ENCODE assay signal across 8 mouse cellular contexts in the genomic region with DNA sequence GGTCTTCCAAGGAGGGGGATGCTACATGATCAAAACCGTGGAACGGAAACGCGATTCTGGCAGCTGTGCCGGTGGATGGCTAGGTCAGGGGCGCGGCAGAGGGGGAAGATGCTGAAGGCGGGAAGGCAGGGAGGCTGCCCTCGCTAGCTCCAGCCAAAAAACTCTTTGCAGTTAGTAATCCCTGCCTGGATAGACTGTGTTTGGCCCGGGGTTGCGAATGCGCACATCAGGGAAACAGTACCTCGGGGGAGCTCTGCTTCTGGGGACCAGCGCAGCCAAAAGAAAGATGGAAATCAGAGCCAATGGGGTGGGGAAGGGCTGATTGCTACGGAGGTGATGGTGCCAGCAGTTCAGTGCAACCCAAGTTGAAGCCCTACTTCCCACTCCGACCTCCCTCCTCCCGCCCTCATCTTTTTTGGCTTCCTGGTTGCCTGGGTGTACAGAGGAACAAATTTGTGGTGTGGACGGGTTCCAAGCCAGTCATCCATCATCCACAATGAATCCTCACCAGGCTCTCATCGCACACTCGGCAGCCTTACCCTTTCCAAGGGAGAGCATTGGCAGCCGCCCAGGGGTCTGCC. TPM values are rescaled to one million over a fixed set of nuclear protein-coding genes. Genes with fewer than 3 reads are reported as not detected.
DNase-seq lines count a peak whose midpoint lies in the region; ATAC-seq and TF ChIP-seq lines count a peak whose summit lies in the region.
"Had no signal": no experiment of that assay in that cellular context is flagged by ENCODE, and none has a peak within 500 bp of the region (broad histone marks: within the 10 kb centered on the region; RNA-seq: fewer than 3 reads in every experiment).

No protein-coding gene starts in this region.

- H3K79me2 ChIP-seq in myocyte (ENCODE audit: control insufficient read depth, insufficient read depth): no peaks in the 10 kb centered on the region

- peak overlapping the region; percentile 30 for H3K4me3 ChIP-seq in hindbrain, embryonic 16.5 days (ENCODE audit: low read length)
- H3K4me3 ChIP-seq in myocyte: no peak overlapping the region

- H3ac ChIP-seq in myocyte (ENCODE audit: control insufficient read depth, insufficient read length): no peak overlapping the region

- peak; percentile 97 for ATAC-seq in hindbrain, embryonic 16.5 days

- H3K4me1 ChIP-seq in hindbrain, embryonic 16.5 days (ENCODE audit: control insufficient read depth, insufficient read depth, low read depth, low read length): peaks cover 13% of the 10 kb centered on the region

- H3K36me3 ChIP-seq in hindbrain, embryonic 16.5 days (ENCODE audit: control insufficient read depth, insufficient read depth, low read length): no peaks in the 10 kb centered on the region
- no peaks in the 10 kb centered on the region for H3K36me3 ChIP-seq in myocyte (ENCODE audit: control insufficient read depth, insufficient read depth)

- TF ChIP-seq POLR2A in myocyte (IDR thresholded peaks at IDR 0.05; ENCODE audit: insufficient read length, low read depth): no peak

- peak overlapping the region; percentile 22; the same call in 1 of the 2 replicates for H3K9ac ChIP-seq in hindbrain, embryonic 16.5 days (ENCODE audit: low read depth, low read length)

- H3K27me3 ChIP-seq in hindbrain, embryonic 16.5 days (replicated peaks; ENCODE audit: control insufficient read depth, insufficient read depth, low read length): peaks cover 3% of the 10 kb centered on the region
- peaks cover 11% of the 10 kb centered on the region for H3K27me3 ChIP-seq in myocyte (ENCODE audit: control insufficient read depth, insufficient read depth, insufficient read length)

- intact Hi-C loops in gastrocnemius, postnatal 14 days (cut with DNase I; ENCODE audit: low total_unique reads): no loop called here
- intact Hi-C loops in left cerebral cortex, postnatal 14 days (cut with DNase I): no loop called here

- H3K4me2 ChIP-seq in hindbrain, embryonic 16.5 days (ENCODE audit: low read length): peak overlapping the region; percentile 56
- H3K4me2 ChIP-seq in myocyte (ENCODE audit: low read depth): peak overlapping the region; percentile 30

- peak overlapping the region; percentile 48; the same call in 1 of the 2 replicates for H3K27ac ChIP-seq in hindbrain, embryonic 16.5 days (ENCODE audit: low read depth, low read length)

- no peaks in the 10 kb centered on the region for H3K9me3 ChIP-seq in hindbrain, embryonic 16.5 days (ENCODE audit: control insufficient read depth, low read length)

- DNase-seq in adrenal gland, adult 18-20 months (ENCODE audit: low spot score in 2 of 2): peak; percentile 45 to 58
- peak; percentile 35 to 72 for DNase-seq in cerebellum, postnatal 4 days (ENCODE audit: low spot score in 2 of 2)
- peak; percentile 77 for DNase-seq in gastrocnemius, postnatal 14 days
- peak; percentile 51 to 54 for DNase-seq in left cerebral cortex, postnatal 14 days (ENCODE audit: low spot score in 2 of 2)
- peak; percentile 38 to 67 for DNase-seq in urinary bladder, postnatal 4 days (ENCODE audit: low spot score in 2 of 2)

- WGBS in hindbrain, embryonic 16.5 days: 1% methylated on average over 21 of the region's 21 CpGs

TF ChIP-seq in myocyte, 11 proteins besides CTCF, POLR2A, EP300 and RAD21:
- TF ChIP-seq E2F4 (IDR thresholded peaks at IDR 0.05; ENCODE audit: insufficient read depth) (no peak), USF1 (IDR thresholded peaks at IDR 0.05; ENCODE audit: low read depth) (no peak), MYOG (IDR thresholded peaks at IDR 0.05; ENCODE audit: control insufficient read depth in 1 of 3, insufficient read depth in 1 of 3, insufficient read length in 2 of 3, low read depth in 2 of 3) (no peak), MYOD1 (IDR thresholded peaks at IDR 0.05; ENCODE audit: control insufficient read depth in 1 of 3, insufficient read length in 2 of 3, low read depth in 2 of 3) (no peak), POLR2AphosphoS2 (IDR thresholded peaks at IDR 0.05; ENCODE audit: insufficient read length, low read depth) (no peak), SRF (IDR thresholded peaks at IDR 0.05; ENCODE audit: control insufficient read depth, insufficient read length, low read depth) (no peak), TCF3 (IDR thresholded peaks at IDR 0.05; ENCODE audit: insufficient read length, low read depth) (no peak), TCF12 (IDR thresholded peaks at IDR 0.05; ENCODE audit: insufficient read depth, poor library complexity, severe bottlenecking) (no peak), MAX (IDR thresholded peaks at IDR 0.05; ENCODE audit: low read depth) (no peak), REST (IDR thresholded peaks at IDR 0.05; ENCODE audit: insufficient read depth, insufficient read length) (no peak), CEBPB (IDR thresholded peaks at IDR 0.05; ENCODE audit: insufficient read depth, poor library complexity, severe bottlenecking) (no peak)

RNA-seq across cellular contexts. Expression of a gene that starts 28.4 kb away (rescaled TPM):
- not detected for total RNA-seq in adrenal gland, adult 18-20 months (2021)
- total RNA-seq in gastrocnemius, postnatal 14 days (2021): under 1 TPM; 0.24 to 0.74 TPM
- 7.0 and 7.1 TPM in 2 replicates for polyA plus RNA-seq in hindbrain, embryonic 16.5 days (2015; fragmentation: Nextera tagmentation; extraction: Ambion mirVana)
- total RNA-seq in left cerebral cortex, postnatal 14 days (2021): not detected
- not detected for polyA plus RNA-seq in myocyte (2012; fragmentation: generic; extraction: Trizol)
- total RNA-seq: neutrophil, adult 5-6 weeks had no signal
